Mouse (Mus musculus) intestine, embryonic 14.5 days (tissue): Measurements from ENCODE around the gene Rab40c. TPM values are rescaled to one million over a fixed set of nuclear protein-coding genes. Genes with fewer than 3 reads are reported as not detected.

ENCODE experiments used
- ATAC-seq: fragments of 200-750 bp; cut with Nextera tagmentation; replicated peaks from 2 replicates; pipeline ENCODE4 v1.8.0; 2017; ENCODE audit warnings: low read depth, moderate number of reproducible peaks, moderate TSS enrichment, moderate library complexity; ENCODE audit not compliant: low FRiP score, low TSS enrichment
- DNase-seq: peaks from one replicate; pipeline ENCODE4 v3.0.0-alpha.2; 2018; ENCODE audit warnings: low spot score
- H3K27ac ChIP-seq: fragments of 300-500 bp; sonication (generic); 2 replicates; pipeline ENCODE4 v1.5.1; 2014; ENCODE audit warnings: low read depth, mild to moderate bottlenecking, control low read depth
- H3K27me3 ChIP-seq: fragments of 300-500 bp; sonication (generic); replicated peaks from 2 replicates; pipeline ENCODE4 v1.6.1; 2014; ENCODE audit warnings: low read length, control low read depth; ENCODE audit not compliant: control insufficient read depth, insufficient read depth
- H3K36me3 ChIP-seq: fragments of 300-500 bp; sonication (generic); 2 replicates; pipeline ENCODE4 v1.6.1; 2014; ENCODE audit warnings: low read length, control low read depth; ENCODE audit not compliant: control insufficient read depth, insufficient read depth
- H3K4me1 ChIP-seq: fragments of 300-500 bp; sonication (generic); replicated peaks from 2 replicates; pipeline ENCODE4 v1.6.1; 2014; ENCODE audit warnings: low read length, control low read depth, mixed read lengths; ENCODE audit not compliant: control insufficient read depth, insufficient read depth
- H3K4me2 ChIP-seq: fragments of 300-500 bp; sonication (generic); 2 replicates; pipeline ENCODE4 v1.6.1; 2014; ENCODE audit warnings: low read length
- H3K4me3 ChIP-seq: fragments of 300-500 bp; sonication (generic); 2 replicates; pipeline ENCODE4 v1.5.1; 2014; ENCODE audit warnings: low read depth, low read length, control low read depth, mixed read lengths
- H3K9ac ChIP-seq: fragments of 300-500 bp; sonication (generic); 2 replicates; pipeline ENCODE4 v1.6.1; 2014; ENCODE audit warnings: mild to moderate bottlenecking, low read length
- H3K9me3 ChIP-seq: fragments of 300-500 bp; sonication (generic); 2 replicates; pipeline ENCODE4 v1.6.1; 2016; ENCODE audit warnings: low read length, control low read depth; ENCODE audit not compliant: control insufficient read depth
- WGBS: fragments of 180-500 bp; shearing (Covaris S2); extraction: QIAGEN DNeasy Blood & Tissue Kit; methylation state at CpG from one replicate; pipeline ENCODE4 v1.1.7; 2014; 5-methylcytosine and 5-hydroxymethylcytosine counted together
- polyA plus RNA-seq: library from polyadenylated mRNA; unstranded; fragments of >200 nt; fragmentation: Nextera tagmentation; extraction: Ambion mirVana; gene quantifications from 2 replicates; pipeline ENCODE4 v1.2.1, GENCODE M21; 2014

Gene Rab40c
- polyA plus RNA-seq, 1 experiment from 2014 or later, result 14.2 TPM

- H3K4me2 ChIP-seq, result no peak overlapping the region
- no peak overlapping the region for H3K9ac ChIP-seq
- peaks cover 9% of the 10 kb centered on the region for H3K4me1 ChIP-seq
- H3K9me3 ChIP-seq, result no peaks in the 10 kb centered on the region
- no peaks in the 10 kb centered on the region for H3K27me3 ChIP-seq
- ATAC-seq (no peak), DNase-seq (no peak)
- H3K36me3 ChIP-seq, result 0 out of 2 replicates have a peak, but pooled peaks cover 4% of the 10 kb centered on the region
- no peak overlapping the region for H3K4me3 ChIP-seq
- H3K27ac ChIP-seq, result no peak overlapping the region
- WGBS, result 82% methylated on average over 9 of the region's 9 CpGs
These were observed 24.2 kb upstream of the Rab40c start for GRCm38 (mm10) chr17:25943769-25944168.

DNA sequence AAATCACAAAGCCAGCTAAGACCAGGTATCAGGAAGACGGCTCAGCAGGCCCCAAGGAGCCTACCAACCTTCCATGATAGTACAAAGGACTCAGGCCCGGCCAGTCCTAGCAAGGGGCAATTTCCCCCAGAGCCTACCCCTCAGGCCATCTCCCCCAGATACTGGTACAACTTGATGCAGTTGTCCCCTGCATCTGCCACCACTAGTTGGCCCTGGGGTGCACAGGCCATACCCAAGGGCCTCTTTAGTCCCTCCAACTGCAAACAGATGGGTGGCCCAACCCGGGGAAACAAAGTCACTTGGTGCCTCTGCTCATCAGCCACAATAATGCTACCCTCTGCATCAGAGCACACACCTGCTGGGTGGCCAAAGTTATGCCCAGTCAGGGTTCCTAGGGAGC lies 23.7 kb upstream of the Rab40c start:
- Histone ChIP-seq H3K9ac (no peak overlapping the region), H3K27me3 (no peaks in the 10 kb centered on the region), H3K36me3 (0 out of 2 replicates have a peak, but pooled peaks cover 4% of the 10 kb centered on the region), H3K4me3 (no peak overlapping the region), H3K27ac (no peak overlapping the region), H3K4me1 (peaks cover 9% of the 10 kb centered on the region), H3K9me3 (no peaks in the 10 kb centered on the region), H3K4me2 (no peak overlapping the region)
- DNase-seq, result no peak
- ATAC-seq, result no peak
- WGBS, result 83% methylated on average over 3 of the region's 3 CpGs

GRCm38 (mm10) chr17:25942597-25943151 lies 23.1 kb upstream of the Rab40c start:
- WGBS, result 79% methylated on average over 2 of the region's 2 CpGs
- Histone ChIP-seq H3K4me2 (peak overlapping the region; percentile 63; the same call in 1 of the 2 replicates), H3K36me3 (0 out of 2 replicates have a peak, but pooled peaks cover 4% of the 10 kb centered on the region), H3K4me1 (peaks cover 9% of the 10 kb centered on the region), H3K27ac (no peak overlapping the region), H3K9me3 (no peaks in the 10 kb centered on the region), H3K9ac (no peak overlapping the region), H3K27me3 (no peaks in the 10 kb centered on the region), H3K4me3 (no peak overlapping the region)
- DNase-seq (no peak), ATAC-seq (no peak)

DNA sequence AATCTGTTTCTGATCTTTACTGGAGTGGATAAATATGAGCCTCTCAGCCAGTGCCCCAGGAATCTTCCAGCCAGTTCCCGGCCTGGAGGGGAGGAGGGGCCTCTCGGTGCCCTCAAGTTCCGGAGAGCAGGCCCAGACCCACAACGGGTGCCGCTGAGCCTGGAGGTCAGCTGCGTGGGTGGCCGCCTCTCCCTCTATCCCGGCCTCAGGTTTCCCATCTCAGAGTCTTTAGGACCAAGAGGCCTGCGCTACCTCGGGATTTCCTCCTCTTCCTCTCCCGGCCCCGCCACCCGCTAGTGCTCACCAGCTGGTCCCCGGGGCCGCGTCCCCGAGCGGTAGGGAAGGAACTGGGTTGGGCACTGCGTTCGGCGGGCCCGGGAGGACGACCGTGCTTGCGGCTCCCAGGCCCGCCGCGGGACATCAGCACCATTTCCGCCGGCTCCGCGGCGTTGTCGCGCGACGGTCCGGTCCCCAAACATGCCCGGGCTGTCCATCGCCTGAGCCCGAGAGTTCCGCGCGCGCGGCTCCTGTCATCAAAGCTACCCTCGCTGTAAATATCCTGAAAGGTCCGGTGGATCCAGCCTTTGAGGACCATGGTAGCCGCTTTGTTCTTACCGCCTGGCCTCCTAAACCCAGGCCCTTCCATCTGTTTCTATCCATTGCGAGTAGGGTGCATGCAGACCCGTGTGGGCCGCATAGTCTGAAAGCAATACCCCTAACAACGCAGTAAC lies 22.1 kb upstream of the Rab40c start:
- ATAC-seq (peak; percentile 74), DNase-seq (peak; percentile 91)
- H3K36me3 ChIP-seq, result peaks cover 8% of the 10 kb centered on the region
- H3K27me3 ChIP-seq, result no peaks in the 10 kb centered on the region
- peak overlapping the region; percentile 92 for H3K27ac ChIP-seq
- H3K9me3 ChIP-seq, result no peaks in the 10 kb centered on the region
- peak overlapping the region; percentile 97 for H3K4me3 ChIP-seq
- WGBS, result 3% methylated on average over 54 of the region's 54 CpGs
- H3K4me1 ChIP-seq, result peaks cover 9% of the 10 kb centered on the region
- peak overlapping the region; percentile 63 for H3K4me2 ChIP-seq
- H3K9ac ChIP-seq, result peak overlapping the region; percentile 94

DNA sequence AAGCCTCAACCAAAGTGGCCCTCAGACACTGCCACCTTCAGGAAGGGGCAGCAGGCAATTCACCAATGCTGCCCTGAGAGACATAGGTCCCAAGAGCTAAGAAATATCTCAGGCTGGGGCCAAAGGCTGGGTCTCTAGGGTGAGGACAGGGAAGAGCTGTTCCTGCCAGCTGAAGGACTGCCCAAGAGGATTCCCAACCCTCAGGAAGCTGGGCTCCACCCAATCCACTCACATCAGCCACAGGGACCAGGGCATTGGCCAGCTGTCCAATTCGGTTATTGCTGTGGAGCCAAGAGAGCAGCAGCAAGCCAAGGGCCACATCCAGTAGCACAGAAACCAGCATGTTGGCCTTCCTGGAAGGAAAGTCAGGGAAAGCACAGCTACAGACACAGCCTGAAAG lies 15.0 kb upstream of the Rab40c start:
- no peak for ATAC-seq
- Histone ChIP-seq H3K27me3 (no peaks in the 10 kb centered on the region), H3K27ac (no peak overlapping the region), H3K36me3 (peaks cover 73% of the 10 kb centered on the region), H3K4me3 (no peak overlapping the region), H3K9me3 (no peaks in the 10 kb centered on the region), H3K4me1 (no peaks in the 10 kb centered on the region), H3K9ac (no peak overlapping the region), H3K4me2 (no peak overlapping the region)
- WGBS, result 92% methylated on average over 1 of the region's 1 CpGs
- no peak for DNase-seq

GRCm38 (mm10) chr17:25925348-25925747 lies 5.8 kb upstream of the Rab40c start:
- peaks cover 5% of the 10 kb centered on the region; the same call in 1 of the 2 replicates for H3K4me1 ChIP-seq
- H3K9ac ChIP-seq, result no peak overlapping the region
- 72% methylated on average over 2 of the region's 2 CpGs for WGBS
- no peaks in the 10 kb centered on the region for H3K27me3 ChIP-seq
- peaks cover 42% of the 10 kb centered on the region for H3K36me3 ChIP-seq
- H3K27ac ChIP-seq, result no peak overlapping the region
- no peak for DNase-seq
- H3K4me2 ChIP-seq, result no peak overlapping the region
- no peak for ATAC-seq
- no peak overlapping the region for H3K4me3 ChIP-seq
- no peaks in the 10 kb centered on the region for H3K9me3 ChIP-seq

DNA sequence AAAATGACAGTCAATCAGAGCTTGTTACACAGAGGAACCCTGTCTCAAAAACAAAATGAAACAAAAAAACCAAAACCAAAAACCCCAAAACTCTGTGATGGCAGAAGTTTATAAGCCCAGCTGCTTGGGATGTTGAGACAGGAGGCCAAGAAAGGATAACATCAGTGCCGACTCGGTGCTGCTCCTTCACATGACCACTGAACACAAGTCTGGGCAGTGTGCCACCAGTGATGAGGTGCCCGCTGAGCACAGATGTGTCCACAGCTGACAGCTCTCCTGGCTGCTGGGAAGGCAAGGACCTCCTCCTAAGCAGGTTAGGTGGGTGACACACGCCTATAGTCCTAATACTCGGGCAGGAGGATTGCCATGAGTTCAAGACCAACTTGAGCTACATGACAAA lies 2.6 kb upstream of the Rab40c start:
- 86% methylated on average over 5 of the region's 5 CpGs for WGBS
- Histone ChIP-seq H3K36me3 (peaks cover 18% of the 10 kb centered on the region), H3K27me3 (no peaks in the 10 kb centered on the region), H3K4me3 (no peak overlapping the region), H3K4me2 (no peak overlapping the region), H3K27ac (no peak overlapping the region), H3K4me1 (peaks cover 19% of the 10 kb centered on the region), H3K9ac (no peak overlapping the region), H3K9me3 (no peaks in the 10 kb centered on the region)
- ATAC-seq (no peak), DNase-seq (no peak)

DNA sequence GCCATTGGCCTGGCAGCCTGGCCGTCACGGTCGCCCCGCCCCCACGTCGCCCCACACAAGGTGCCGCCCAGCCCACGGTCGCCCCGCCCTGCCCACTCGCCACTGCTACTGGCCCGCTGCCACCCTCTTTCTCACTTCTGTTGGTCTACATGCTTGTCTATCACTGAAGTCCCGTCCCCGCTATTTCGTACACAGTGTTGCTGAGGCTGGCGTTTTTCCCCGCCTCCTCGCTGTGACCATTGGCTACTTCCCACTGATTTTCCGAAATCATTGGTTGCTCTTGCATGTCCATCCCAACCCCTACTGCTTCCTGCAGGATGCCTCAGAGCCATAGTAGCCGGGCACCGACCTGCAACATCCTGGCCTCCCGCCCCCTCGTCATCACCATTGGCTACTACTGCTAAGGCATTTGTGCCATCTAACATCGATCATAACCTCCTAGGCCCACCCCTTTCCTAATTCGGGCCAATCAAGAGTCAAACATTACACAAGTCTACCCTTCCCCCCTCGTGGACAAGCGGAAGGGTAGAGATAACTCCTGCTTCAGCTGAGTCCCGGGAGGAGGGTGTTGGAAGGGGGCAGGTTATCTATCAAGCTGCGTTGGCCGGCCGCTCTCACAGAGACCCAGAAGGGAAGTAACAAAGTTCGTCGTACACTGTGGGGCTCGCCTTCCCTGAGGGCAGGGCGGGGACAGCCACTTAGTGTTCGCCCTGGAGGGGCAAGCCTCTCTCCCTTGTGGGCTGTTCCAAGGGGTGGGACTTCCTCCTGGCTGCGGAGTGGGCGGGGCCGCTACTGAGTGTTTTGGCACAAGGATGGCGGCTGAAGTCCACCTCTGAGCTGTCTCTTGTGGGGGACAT lies 487 bp upstream of the Rab40c start:
- peak; percentile 97 for ATAC-seq

More for the DNA sequence above, 487 bp upstream of the Rab40c start:
- under 1% methylated on average over 39 of the region's 40 CpGs for WGBS
- peaks cover 19% of the 10 kb centered on the region for H3K4me1 ChIP-seq
- peak; percentile 99 for DNase-seq
- H3K27me3 ChIP-seq, result no peaks in the 10 kb centered on the region
- no peaks in the 10 kb centered on the region for H3K9me3 ChIP-seq
- peaks cover 7% of the 10 kb centered on the region; the same call in 1 of the 2 replicates for H3K36me3 ChIP-seq
- peak overlapping the region; percentile 84 for H3K4me3 ChIP-seq
- H3K9ac ChIP-seq, result peak overlapping the region; percentile 69
- H3K27ac ChIP-seq, result peak overlapping the region; percentile 83
- peak overlapping the region; percentile 64 for H3K4me2 ChIP-seq
